Mouse (Mus musculus) forebrain, embryonic 15.5 days (tissue): ENCODE measurements around the gene Abcf1. TPM values are rescaled to one million over a fixed set of nuclear protein-coding genes. Genes with fewer than 3 reads are reported as not detected.
"Not testable (repeated sequence)": the region's sequence is repeated elsewhere in the genome, so short reads cannot be mapped to it uniquely, and the experiment has no call there.

Experiments used
- ATAC-seq: fragments of 200-750 bp; cut with Nextera tagmentation; replicated peaks from 2 replicates; pipeline ENCODE4 v1.8.0; 2017; ENCODE audit warnings: mild to moderate bottlenecking, moderate TSS enrichment, moderate library complexity
- H3K27ac ChIP-seq: fragments of 300-500 bp; sonication (generic); replicated peaks from 2 replicates; pipeline ENCODE4 v1.5.1; 2015; ENCODE audit warnings: mild to moderate bottlenecking, inconsistent platforms
- H3K27me3 ChIP-seq: fragments of 300-500 bp; sonication (generic); 2 replicates; pipeline ENCODE4 v1.6.1; 2015; ENCODE audit warnings: inconsistent platforms
- H3K36me3 ChIP-seq: fragments of 300-500 bp; sonication (generic); 2 replicates; pipeline ENCODE4 v1.6.1; 2015; ENCODE audit warnings: mild to moderate bottlenecking, inconsistent platforms
- H3K4me1 ChIP-seq: fragments of 300-500 bp; sonication (generic); 2 replicates; pipeline ENCODE4 v1.6.1; 2015; ENCODE audit warnings: inconsistent platforms
- H3K4me2 ChIP-seq: fragments of 300-500 bp; sonication (generic); replicated peaks from 2 replicates; pipeline ENCODE4 v1.6.1; 2015; ENCODE audit warnings: mild to moderate bottlenecking, inconsistent platforms
- H3K4me3 ChIP-seq: fragments of 300-500 bp; sonication (generic); 2 replicates; pipeline ENCODE4 v1.5.1; 2015; ENCODE audit warnings: mild to moderate bottlenecking, inconsistent platforms
- H3K9ac ChIP-seq: fragments of 300-500 bp; sonication (generic); replicated peaks from 2 replicates; pipeline ENCODE4 v1.6.1; 2015; ENCODE audit warnings: mild to moderate bottlenecking, inconsistent platforms
- H3K9me3 ChIP-seq: fragments of 300-500 bp; sonication (generic); 2 replicates; pipeline ENCODE4 v1.6.1; 2016; ENCODE audit warnings: inconsistent platforms
- WGBS: fragments of 180-500 bp; shearing (Covaris S2); methylation state at CpG from one replicate; pipeline ENCODE4 v1.1.7; 2015; ENCODE audit warnings: mixed read lengths; 5-methylcytosine and 5-hydroxymethylcytosine counted together
- polyA plus RNA-seq: library from polyadenylated mRNA; unstranded; fragments of >200 nt; fragmentation: Nextera tagmentation; extraction: Ambion mirVana; gene quantifications from 2 replicates; pipeline ENCODE4 v1.2.1, GENCODE M21; 2015

The Abcf1 gene
- polyA plus RNA-seq, 1 experiment from 2014 or later = 88.3 TPM

DNA sequence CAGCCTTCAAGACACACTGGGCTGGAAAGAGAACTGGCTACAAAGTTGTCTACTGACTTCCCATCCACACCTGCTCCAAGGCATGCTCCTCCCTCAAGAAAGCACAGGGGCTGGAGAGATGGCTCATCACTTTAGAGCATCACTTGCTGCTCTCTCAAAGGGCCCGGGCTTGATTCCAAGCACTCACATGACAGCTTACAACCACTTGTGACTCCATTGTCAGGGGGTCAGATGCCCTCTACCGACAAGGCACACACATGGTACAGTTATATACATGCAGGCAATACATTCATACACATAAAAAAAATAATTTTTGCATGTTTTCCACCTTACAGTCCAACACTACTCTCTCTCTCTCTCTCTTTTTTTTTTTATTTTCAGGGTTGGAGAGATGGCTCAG lies 1.9 kb downstream of the Abcf1 start:
- no peak overlapping the region for H3K27ac ChIP-seq
- H3K9ac ChIP-seq = no peak overlapping the region
- no peaks in the 10 kb centered on the region for H3K9me3 ChIP-seq
- WGBS = 84% methylated on average over 2 of the region's 2 CpGs
- H3K4me1 ChIP-seq = peaks cover 23% of the 10 kb centered on the region
- ATAC-seq = no peak
- H3K36me3 ChIP-seq = peaks cover 27% of the 10 kb centered on the region
- no peak overlapping the region for H3K4me2 ChIP-seq
- H3K27me3 ChIP-seq = no peaks in the 10 kb centered on the region
- H3K4me3 ChIP-seq = no peak overlapping the region

DNA sequence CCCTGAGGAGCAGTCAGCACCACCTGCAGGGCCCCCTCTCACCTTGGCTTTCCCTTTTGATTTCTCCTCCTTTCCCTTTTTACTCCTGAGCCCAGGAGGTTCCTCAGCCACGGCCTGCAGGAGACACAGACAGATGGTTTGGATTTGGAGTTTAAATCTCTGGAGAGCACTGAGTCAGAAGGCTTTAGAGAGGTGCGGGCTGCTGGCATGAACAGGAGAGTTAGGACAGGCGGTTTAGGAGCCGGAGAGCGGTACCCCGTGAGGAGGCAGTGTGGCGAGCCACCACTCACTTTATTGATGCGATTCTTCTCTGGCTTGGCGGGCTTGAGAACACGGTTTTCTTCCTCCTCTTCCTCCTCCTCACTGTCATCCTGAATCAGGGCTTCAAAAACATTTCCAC lies 6.3 kb downstream of the Abcf1 start:
- no peaks in the 10 kb centered on the region for H3K9me3 ChIP-seq
- no peak overlapping the region for H3K9ac ChIP-seq
- no peak for ATAC-seq
- H3K4me1 ChIP-seq = peaks cover 8% of the 10 kb centered on the region
- H3K4me3 ChIP-seq = no peak overlapping the region
- H3K27me3 ChIP-seq = no peaks in the 10 kb centered on the region
- H3K4me2 ChIP-seq = no peak overlapping the region
- H3K36me3 ChIP-seq = peaks cover 64% of the 10 kb centered on the region
- WGBS = 90% methylated on average over 10 of the region's 10 CpGs
- no peak overlapping the region for H3K27ac ChIP-seq

DNA sequence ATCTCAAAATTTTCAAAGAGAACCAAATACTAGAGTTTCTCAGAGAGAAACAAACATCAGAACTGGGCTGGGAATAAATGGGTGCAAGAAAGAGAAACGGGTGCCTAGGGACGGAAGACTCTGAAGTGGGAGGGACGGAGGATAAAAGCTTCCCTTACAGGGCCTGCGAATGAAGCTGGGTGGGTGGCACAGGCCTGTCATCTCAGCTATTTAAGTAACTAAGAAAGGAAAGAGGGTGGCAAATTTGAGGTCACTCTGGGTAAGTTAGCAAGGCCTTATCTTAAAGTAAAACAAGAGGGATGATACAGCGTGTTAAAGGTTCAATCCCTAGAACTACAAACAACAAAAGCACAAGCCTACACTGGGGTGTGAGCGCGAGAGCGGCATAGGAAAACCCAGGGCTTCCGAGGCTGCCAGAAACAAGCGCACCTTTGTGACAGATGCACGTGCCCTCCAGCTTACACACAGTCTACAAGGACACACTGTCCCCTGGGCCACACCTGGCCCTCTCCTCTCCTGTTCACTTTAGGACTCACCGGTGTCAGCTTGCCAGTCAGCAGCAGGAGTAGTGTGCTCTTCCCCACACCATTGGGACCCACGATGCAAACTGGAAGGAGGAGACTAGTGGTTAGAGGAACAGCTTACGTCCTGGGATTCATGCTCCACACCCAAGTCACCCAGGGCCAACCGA lies 10.9 kb downstream of the Abcf1 start:
- 95% methylated on average over 15 of the region's 15 CpGs for WGBS
- H3K4me2 ChIP-seq = no peak overlapping the region
- no peak overlapping the region for H3K9ac ChIP-seq
- no peak for ATAC-seq
- no peak overlapping the region for H3K4me3 ChIP-seq
- peaks cover 81% of the 10 kb centered on the region for H3K36me3 ChIP-seq
- no peaks in the 10 kb centered on the region for H3K9me3 ChIP-seq
- H3K4me1 ChIP-seq = no peaks in the 10 kb centered on the region
- no peaks in the 10 kb centered on the region for H3K27me3 ChIP-seq
- H3K27ac ChIP-seq = no peak overlapping the region

DNA sequence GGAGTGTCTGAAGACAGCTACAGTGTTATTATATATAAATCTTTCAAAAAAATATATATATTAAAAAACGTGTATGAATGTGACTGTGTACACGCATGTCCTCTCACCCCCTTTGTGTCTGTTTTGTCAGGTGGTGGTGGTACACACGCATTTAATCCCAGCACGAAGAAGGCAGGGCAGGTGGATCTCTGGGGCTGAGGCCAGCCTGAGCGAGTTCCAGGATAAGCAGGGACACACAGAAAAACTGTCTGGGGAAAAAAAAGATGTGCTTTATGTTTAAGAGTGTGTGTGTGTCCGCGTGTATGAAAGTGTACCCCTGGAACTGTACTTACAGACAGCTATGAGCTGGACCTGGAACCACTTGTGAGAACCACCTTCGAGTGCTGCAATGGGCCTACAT lies 14.9 kb downstream of the Abcf1 start:
- H3K27ac ChIP-seq = no peak overlapping the region
- no peak for ATAC-seq
- H3K9me3 ChIP-seq = no peaks in the 10 kb centered on the region
- H3K9ac ChIP-seq = no peak overlapping the region
- H3K36me3 ChIP-seq = peaks cover 41% of the 10 kb centered on the region
- H3K27me3 ChIP-seq = no peaks in the 10 kb centered on the region
- 81% methylated on average over 8 of the region's 8 CpGs for WGBS
- H3K4me2 ChIP-seq = no peak overlapping the region
- H3K4me3 ChIP-seq = no peak overlapping the region
- H3K4me1 ChIP-seq = no peaks in the 10 kb centered on the region

DNA sequence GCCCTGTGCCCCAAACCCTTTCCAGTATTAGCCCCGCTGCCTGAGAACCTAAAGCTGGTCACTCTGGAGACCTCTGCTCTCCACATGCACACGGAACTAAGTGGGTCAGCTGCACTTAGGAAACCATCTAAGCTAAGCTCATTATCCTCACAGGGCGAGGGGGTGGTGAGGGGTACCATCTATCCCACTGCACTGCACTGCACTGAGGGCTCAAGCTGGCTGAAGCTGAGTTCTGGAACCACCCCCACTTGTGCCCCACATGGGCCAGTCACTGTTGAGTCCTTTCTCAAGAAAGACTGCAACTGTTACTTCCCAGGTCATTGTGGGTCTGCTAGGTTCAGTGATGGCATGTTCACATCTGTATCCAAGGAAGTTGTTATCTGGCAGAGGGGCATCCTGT lies 17.0 kb downstream of the Abcf1 start:
- not testable (repeated sequence) for H3K27me3 ChIP-seq, ATAC-seq, H3K9me3 ChIP-seq, H3K27ac ChIP-seq, H3K4me1 ChIP-seq, H3K4me2 ChIP-seq, H3K9ac ChIP-seq, H3K4me3 ChIP-seq
- H3K36me3 ChIP-seq = peaks cover 20% of the 10 kb centered on the region
- WGBS = 82% methylated on average over 2 of the region's 3 CpGs

DNA sequence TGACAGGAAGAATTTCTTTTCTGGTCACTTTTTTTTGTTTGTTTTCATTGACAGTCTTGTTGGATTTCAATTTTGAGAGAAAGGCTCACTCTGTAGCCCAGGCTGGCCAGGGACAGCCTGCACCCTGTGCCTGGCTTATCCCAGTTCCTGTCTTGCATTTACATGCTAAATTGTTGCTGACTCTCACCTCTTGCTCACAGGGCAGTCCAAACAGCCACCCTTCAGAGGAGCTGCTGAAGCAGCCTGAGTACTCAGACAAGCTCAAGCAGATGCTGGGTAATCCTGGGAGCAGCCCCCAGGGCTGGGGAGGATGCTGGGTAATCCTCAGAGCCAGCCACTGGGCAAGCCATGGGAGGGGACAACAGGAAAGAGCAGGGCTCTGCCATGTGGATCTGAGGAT lies 18.6 kb downstream of the Abcf1 start:
- H3K4me3 ChIP-seq, H3K27ac ChIP-seq, H3K4me2 ChIP-seq: not testable (repeated sequence)

DNA sequence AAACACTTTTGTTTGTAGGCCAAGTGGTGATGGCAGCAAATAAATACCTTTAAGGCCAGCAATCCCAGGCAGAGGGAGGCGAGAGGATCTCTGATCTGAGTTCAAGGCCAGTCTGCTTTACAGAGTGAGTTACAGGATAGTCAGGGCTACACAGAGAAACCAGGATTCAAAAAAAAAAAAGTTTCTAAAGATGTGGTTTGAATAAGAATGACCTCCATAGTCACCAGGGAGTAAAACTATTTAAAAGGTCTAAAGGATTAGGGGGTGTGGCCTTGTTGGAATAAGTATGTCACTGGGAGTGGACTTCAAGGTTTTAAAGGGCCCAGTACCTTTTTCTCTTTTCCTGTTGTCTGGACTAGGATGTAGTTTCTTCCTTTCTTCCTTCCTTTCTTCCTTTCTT lies 29.6 kb downstream of the Abcf1 start:
- Histone ChIP-seq H3K9me3 (no peaks in the 10 kb centered on the region), H3K4me2 (no peak overlapping the region), H3K4me3 (no peak overlapping the region), H3K4me1 (no peaks in the 10 kb centered on the region), H3K27me3 (no peaks in the 10 kb centered on the region), H3K9ac (no peak overlapping the region), H3K36me3 (no peaks in the 10 kb centered on the region), H3K27ac (no peak overlapping the region)
- WGBS = 47% methylated on average over 1 of the region's 1 CpGs
- ATAC-seq = no peak

More for the DNA sequence above, 18.6 kb downstream of the Abcf1 start:
- not testable (repeated sequence) for H3K36me3 ChIP-seq, H3K9ac ChIP-seq, H3K4me1 ChIP-seq, H3K9me3 ChIP-seq, ATAC-seq, H3K27me3 ChIP-seq

DNA sequence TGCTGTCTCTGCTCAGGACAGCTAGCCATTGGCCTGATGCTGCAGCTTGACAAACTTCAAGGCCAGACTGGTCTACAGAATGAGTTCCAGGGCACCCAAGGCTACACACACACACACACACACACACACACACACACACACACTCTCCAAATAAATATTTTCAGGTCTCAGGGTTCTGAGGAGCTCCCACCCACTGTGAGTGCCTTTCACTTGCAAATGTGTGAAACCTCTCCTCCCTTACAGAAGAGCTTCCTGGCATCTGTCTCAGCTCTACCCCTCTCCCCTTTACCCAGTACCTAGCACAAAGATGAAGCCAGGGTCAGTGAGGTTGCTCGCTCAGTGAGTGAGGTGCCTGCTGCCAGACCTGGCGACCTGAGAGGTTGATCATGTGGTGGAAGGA lies 30.5 kb downstream of the Abcf1 start:
- no peak overlapping the region for H3K9ac ChIP-seq
- no peaks in the 10 kb centered on the region for H3K27me3 ChIP-seq
- H3K4me2 ChIP-seq = no peak overlapping the region
- H3K4me3 ChIP-seq = no peak overlapping the region
- no peaks in the 10 kb centered on the region for H3K4me1 ChIP-seq
- WGBS = 54% methylated on average over 2 of the region's 2 CpGs
- no peaks in the 10 kb centered on the region for H3K9me3 ChIP-seq
- no peaks in the 10 kb centered on the region for H3K36me3 ChIP-seq
- ATAC-seq = no peak
- H3K27ac ChIP-seq = no peak overlapping the region

DNA sequence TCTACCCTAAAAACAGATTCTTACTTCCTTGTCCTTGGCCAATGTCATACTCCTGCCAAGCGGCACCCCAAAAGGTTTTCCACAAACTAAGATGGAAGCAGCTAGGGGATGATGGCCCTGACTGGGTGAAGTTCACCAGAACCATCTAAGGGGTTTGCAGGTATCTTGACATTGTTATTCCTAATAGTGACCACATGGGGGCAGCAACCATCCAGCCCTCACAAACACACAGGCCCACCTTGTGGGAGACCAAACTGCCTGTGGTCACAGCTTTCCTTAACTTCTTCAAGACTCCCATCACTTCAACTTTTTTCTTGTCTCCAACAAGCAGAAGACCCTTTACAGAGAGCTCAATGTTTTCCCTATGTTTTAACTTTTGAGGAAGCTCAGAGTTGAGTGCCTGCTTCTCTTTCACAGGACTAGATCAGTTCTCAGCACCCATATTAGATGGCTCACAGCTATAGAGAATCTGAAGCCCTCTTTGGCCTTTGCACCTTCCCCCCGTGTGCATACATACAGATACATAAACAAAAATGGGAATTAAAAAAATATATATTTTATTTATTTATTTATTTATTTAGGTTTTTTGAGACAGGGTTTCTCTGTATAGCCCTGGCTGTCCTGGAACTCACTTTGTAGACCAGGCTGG lies 31.7 kb downstream of the Abcf1 start:
- peak; percentile 58; the same call in 1 of the 2 replicates for ATAC-seq
- no peaks in the 10 kb centered on the region for H3K36me3 ChIP-seq
- H3K27me3 ChIP-seq = no peaks in the 10 kb centered on the region
- no peaks in the 10 kb centered on the region for H3K4me1 ChIP-seq
- H3K9me3 ChIP-seq = no peaks in the 10 kb centered on the region
- no peak overlapping the region for H3K4me3 ChIP-seq
- H3K9ac ChIP-seq = no peak overlapping the region
- 50% methylated on average over 2 of the region's 2 CpGs for whole genome bisulfite sequencing
- no peak overlapping the region for H3K4me2 ChIP-seq
- H3K27ac ChIP-seq = no peak overlapping the region

DNA sequence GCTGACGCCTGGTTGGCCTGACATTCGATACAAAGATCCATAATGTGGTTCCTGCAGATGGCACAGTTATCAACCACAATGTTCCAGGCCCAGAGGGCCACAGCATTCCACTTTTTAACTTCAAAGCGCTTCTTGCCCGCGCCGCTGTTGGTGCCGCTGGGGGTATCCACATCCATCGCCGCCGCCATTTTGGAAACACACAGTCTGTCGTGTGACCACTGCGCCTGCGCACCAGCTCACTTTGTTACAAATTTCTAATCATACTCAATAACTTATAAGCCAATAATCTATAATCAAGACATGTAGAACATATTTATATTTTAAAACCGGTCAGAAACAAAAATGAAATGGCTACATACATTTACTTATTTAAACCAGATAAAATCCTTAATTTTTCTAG lies 33.8 kb downstream of the Abcf1 start:
- not testable (repeated sequence) for H3K36me3 ChIP-seq, H3K9me3 ChIP-seq, H3K4me3 ChIP-seq, ATAC-seq, H3K27me3 ChIP-seq, H3K4me2 ChIP-seq, H3K9ac ChIP-seq, H3K4me1 ChIP-seq, H3K27ac ChIP-seq
- WGBS = 93% methylated on average over 14 of the region's 14 CpGs

DNA sequence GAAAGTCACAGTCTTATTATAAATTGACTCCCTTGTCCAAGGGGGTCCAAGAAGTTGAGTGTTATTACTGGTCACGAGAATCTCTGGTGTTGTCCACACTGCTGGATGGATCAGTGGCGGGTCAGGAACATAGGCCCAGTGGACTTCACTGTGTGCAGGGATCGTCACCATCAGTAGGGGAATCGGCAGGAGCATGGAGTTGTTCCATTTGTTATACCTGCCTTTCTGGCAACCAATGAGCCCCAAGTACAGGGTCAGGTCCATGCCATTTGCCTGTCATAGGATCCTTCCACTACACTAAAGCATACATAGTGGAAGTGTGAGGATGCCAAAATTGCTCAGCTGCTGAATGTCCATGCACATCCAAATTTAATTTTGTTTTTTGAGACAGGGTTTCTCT lies 37.0 kb downstream of the Abcf1 start:
- Histone ChIP-seq H3K4me2 (no peak overlapping the region), H3K27me3 (no peaks in the 10 kb centered on the region), H3K27ac (no peak overlapping the region), H3K9ac (no peak overlapping the region), H3K36me3 (peaks cover 40% of the 10 kb centered on the region), H3K4me1 (no peaks in the 10 kb centered on the region), H3K9me3 (no peaks in the 10 kb centered on the region), H3K4me3 (no peak overlapping the region)
- 90% methylated on average over 4 of the region's 4 CpGs for WGBS
- no peak for ATAC-seq

DNA sequence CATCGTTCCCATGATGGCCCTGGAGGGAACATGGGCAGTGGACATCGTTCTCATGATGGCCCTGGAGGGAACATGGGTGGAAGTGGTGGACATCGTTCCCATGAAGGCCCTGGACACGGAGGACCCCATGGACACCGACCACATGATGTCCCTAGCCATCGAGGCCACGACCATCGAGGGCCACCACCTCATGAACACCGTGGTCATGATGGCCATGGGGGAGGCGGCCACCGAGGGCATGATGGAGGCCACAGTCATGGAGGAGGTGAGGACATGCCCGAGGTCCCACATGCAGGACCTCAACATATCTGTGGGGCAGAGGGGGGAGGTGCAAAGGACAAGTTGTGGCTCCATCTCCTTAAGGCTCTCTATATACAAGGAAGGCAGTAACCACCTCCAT lies 38.9 kb downstream of the Abcf1 start:
- Histone ChIP-seq H3K4me1 (no peaks in the 10 kb centered on the region), H3K4me2 (no peak overlapping the region), H3K36me3 (peaks cover 57% of the 10 kb centered on the region), H3K9me3 (no peaks in the 10 kb centered on the region), H3K9ac (no peak overlapping the region), H3K27ac (no peak overlapping the region), H3K4me3 (no peak overlapping the region), H3K27me3 (no peaks in the 10 kb centered on the region)
- no peak for ATAC-seq
- 98% methylated on average over 12 of the region's 12 CpGs for whole genome bisulfite sequencing

DNA sequence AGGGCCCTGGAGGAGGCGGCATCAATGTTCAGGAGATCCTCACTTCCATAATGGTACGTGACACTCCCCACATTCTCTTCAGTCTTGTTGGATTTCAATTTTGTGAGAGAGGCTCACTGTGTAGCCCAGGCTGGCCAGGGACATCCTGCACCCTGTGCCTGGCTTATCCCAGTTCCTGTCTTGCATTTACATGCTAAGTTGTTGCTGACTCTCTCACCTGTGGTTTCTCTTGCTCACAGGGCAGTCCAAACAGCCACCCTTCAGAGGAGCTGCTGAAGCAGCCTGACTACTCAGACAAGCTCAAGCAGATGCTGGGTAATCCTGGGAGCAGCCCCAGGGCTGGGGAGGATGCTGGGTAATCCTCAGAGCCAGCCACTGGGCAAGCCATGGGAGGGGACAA lies 40.0 kb downstream of the Abcf1 start:
- Histone ChIP-seq H3K4me1 (no peaks in the 10 kb centered on the region), H3K4me2 (no peak overlapping the region), H3K9me3 (no peaks in the 10 kb centered on the region), H3K27me3 (no peaks in the 10 kb centered on the region), H3K9ac (no peak overlapping the region), H3K27ac (no peak overlapping the region), H3K36me3 (peaks cover 67% of the 10 kb centered on the region), H3K4me3 (no peak overlapping the region)
- ATAC-seq = no peak
- WGBS = 91% methylated on average over 2 of the region's 2 CpGs
